Mouse (Mus musculus): ENCODE measurements at regions not wholly inside any gene's neighbourhood (a gene's known extent, or its start where the extent isn't known, plus 50 kb on each side); places are given as distances from the start of the nearest gene placed in this dataset.

- DNase-seq (ENCODE audit: low spot score), result no peak
Measured at GRCm38 (mm10) chr16:49965528-49966250, 165.4 kb downstream of the Cd47 start.

GRCm38 (mm10) chr16:49966251-49966588 is 165.9 kb downstream of the Cd47 start:
- DNase-seq (ENCODE audit: low spot score), result no peak

DNA sequence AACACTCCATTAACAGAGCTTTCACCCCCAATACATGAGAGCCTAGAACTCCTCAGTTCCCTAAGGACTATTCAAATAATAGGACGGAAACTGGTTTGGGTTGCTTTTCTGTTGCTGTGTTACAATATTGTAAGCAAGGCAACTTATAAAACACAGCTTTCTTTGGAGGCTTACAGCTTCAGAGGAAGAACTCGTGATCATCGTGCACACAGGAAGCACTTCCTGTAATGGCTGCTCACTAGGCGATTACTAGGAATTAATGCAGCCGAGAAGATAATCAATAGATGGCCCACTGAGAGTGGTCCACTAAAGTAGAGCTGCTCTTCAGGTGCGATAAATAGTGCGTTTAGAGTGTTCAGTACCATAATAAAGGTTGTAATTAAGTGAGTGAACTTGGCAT is 166.8 kb downstream of the Cd47 start:
- no peak for DNase-seq (ENCODE audit: low spot score)

GRCm38 (mm10) chr16:49968291-49968870 is 168.0 kb downstream of the Cd47 start:
- no peak for DNase-seq (ENCODE audit: low spot score)

GRCm38 (mm10) chr16:49969035-49969434 is 168.7 kb downstream of the Cd47 start:
- DNase-seq (ENCODE audit: low spot score), result no peak

- DNase-seq (ENCODE audit: low spot score), result no peak
Measured at GRCm38 (mm10) chr16:49969693-49970296, 169.5 kb downstream of the Cd47 start.

DNA sequence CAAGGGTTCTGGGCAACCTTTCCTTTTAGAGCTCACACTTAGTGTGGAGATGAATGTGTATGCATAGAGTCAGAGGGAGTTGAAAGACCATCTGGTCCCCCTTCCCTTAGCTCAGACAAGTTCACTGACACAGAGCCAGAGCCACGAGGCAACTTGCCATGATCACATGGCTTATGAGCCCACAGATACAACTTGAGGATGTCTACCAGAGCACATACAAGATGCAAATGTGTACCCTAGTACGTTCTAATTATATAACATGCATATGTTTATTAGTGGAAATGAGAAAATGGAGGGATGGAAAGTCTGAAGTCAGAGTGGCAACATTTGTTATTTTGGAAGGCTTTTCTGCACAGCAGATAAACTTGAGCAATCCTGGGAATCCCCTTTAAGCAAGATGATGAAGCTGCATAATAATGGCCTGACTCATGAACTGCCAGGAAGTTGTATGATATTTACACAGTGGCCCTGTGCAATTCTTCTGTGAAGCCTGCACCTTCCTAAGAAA is 170.0 kb downstream of the Cd47 start:
- DNase-seq (ENCODE audit: low spot score), result no peak

DNA sequence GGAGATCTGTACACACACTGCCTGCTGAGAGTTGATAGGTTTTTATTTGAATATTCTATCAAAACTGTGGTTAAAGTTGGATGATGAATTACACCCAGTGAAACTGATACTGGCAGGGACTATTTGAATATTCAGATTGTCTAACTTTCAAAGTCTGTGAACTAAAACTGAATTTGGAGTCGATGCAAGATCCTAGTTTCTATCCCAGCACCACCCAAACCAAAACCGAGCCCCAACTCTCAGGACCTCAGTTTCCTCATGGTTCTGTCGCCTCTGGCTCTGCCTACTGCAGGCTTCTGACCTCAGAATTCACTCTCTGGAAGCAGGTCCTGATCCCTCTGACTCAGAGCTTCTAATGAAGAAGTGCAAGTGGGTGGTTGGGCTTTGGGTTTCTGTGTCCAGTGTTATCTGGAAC is 170.8 kb downstream of the Cd47 start:
- DNase-seq (ENCODE audit: low spot score), result no peak

GRCm38 (mm10) chr16:49977276-49977675 is 176.9 kb downstream of the Cd47 start:
- DNase-seq (ENCODE audit: low spot score), result no peak

DNA sequence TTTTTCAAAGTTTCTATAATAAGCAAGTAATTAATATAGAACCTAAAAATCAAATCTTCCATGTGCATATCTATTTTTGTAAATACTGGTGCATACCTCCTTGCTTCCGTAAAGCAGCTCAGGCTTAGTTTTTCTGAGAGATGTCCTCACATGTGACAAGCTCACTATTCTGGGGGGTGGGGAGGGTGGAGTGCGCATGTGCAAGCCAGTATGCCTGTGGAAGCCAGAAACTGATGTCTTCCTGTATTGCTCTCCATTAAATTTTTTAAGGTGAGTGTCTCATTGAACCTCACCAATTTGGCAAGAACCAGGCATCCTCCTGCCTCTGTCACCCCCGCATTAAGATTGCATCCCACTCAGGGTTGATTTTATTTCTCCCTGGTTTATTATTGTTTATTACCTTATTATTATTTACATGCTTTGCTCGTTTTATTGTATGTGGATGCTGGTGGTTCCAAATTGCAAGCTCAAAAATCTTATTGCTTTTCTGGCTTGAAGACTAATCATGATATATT is 179.2 kb downstream of the Cd47 start:
- DNase-seq (ENCODE audit: low spot score), result no peak

- DNase-seq (ENCODE audit: low spot score), result no peak
Measured at GRCm38 (mm10) chr16:49980178-49980646, 179.9 kb downstream of the Cd47 start.

- DNase-seq (ENCODE audit: low spot score), result no peak
Measured at GRCm38 (mm10) chr16:49982180-49982579, 181.8 kb downstream of the Cd47 start.

DNA sequence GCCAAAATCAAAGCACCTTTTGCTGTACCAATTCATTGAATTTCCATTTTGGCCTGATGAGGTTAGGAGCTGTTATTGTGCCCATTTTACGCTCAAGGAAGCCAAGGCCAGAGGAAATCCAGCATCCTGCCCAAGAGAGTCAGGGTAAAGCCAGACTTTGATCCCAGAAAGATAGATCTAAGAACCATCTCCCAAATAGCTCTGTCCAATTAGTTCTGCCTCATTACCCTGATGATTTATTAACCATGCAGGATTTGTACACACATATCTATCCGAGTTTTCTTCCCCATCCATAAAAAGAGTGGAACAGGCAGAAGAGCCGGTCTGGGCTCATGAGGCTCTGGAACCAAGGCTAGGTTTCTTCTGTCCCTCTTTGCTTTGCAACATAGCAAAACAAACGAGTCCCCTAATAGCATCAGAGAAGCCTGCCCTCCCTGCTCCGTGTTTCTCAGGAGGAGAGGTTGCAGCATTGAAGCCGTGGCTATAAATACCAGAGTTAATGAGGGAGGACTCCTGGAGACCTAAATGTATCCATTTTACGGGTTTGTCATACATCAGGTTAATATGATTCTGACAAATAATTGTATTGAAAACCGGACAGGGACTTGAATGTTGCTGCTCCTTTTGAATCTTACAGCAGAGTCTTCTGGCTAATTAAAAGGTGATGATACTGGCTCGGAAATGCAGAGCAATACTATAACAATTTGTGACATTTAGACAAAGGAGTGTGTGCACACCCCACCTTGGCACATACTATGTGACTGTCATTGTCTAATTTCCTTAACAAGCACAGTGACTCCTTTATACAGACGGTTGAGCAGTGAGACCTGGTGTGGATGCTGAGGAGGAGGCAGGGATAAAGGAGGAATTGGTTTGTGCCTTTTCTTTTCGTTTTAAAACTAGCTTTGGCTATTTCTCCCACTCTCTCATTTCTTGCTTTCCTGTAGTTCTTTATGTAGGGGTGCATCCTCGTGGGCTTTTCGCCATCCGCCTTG is 185.0 kb downstream of the Cd47 start:
- no peak for DNase-seq (ENCODE audit: low spot score)

GRCm38 (mm10) chr16:49986954-49987353 is 186.6 kb downstream of the Cd47 start:
- no peak for DNase-seq (ENCODE audit: low spot score)

- DNase-seq (ENCODE audit: low spot score), result no peak
Measured at GRCm38 (mm10) chr16:49995822-49996221, 195.5 kb downstream of the Cd47 start.

- no peak for DNase-seq (ENCODE audit: low spot score)
Measured at GRCm38 (mm10) chr16:49996593-49996992, 196.3 kb downstream of the Cd47 start.

DNA sequence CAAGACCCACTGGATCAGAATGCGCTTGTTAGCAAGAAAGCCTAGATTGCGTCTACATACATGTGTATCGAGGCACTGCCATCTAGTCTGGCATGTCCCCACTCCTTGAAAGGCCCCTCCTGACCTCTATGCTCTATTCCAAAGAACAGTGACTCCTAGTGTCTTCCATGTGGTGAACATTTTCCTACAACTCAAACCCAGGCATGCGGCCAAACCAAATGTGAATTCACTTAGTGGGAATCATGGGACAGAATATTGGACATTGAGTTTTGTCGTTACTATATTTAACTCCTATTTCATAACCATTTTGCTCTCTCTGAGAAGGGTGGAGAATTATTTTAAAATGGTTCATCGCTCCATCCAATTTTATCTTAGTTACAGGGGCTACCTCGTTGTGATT is 196.7 kb downstream of the Cd47 start:
- DNase-seq (ENCODE audit: low spot score), result no peak

DNA sequence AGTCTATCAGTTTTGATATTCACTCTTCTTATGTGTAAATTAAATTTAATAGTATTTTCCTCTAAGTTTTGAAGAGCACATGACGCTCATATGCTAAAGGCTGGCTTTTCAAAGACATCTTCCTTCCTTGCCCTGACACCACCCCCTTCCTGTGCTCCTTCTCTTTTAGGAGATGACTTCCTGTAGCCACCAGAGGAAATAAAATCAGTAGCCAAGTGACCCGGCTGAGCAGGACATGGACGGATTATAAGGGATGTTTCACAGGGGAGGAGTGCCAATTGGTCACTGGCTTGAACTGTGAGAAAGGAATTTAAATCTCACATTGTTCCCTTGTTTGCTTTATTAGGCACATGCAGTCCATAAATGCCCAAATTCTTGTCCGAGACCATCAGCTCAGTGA is 200.5 kb downstream of the Cd47 start:
- no peak for DNase-seq (ENCODE audit: low spot score)

- DNase-seq (ENCODE audit: low spot score), result no peak
Measured at GRCm38 (mm10) chr16:50001662-50002455, 201.5 kb downstream of the Cd47 start.

GRCm38 (mm10) chr16:50002456-50002788 is 202.1 kb downstream of the Cd47 start:
- no peak for DNase-seq (ENCODE audit: low spot score)

DNA sequence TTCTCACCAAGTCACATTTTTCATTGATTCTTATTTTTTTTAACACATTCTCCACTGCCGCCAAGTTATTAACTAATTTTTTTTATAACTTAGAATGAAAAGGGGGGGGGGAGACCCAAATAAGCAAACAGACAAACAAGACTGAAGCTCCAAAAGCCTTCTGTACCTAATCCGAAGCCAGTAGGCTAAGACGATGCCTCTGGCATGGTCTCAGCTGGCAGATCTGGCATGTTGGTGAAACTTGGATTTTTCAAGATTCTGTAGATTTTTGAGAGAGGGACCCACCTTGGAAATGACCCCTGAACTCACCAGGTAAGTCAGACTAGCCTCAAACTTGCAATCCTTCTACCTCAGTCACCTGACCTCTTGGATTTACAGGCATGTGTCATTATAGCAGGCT is 208.7 kb downstream of the Cd47 start:
- no peak for DNase-seq (ENCODE audit: low spot score)
